Mouse (Mus musculus) thymus, postnatal 36 days (tissue): ENCODE data around the gene Syne1.
A peak's percentile ranks its signal among the peaks of the same experiment; 100 is the strongest.

Experiments used
- DNase-seq, 2 experiments: peaks; one replicate each; pipeline ENCODE4 v3.0.0; 2022; ENCODE audit warnings: mixed read lengths in 2 of 2

The Syne1 gene

GRCm38 (mm10) chr10:5130495-5130894, 420.8 kb downstream of the Syne1 start:
- no peak for DNase-seq

GRCm38 (mm10) chr10:5124757-5125156, 426.5 kb downstream of the Syne1 start:
- no peak for DNase-seq

DNA sequence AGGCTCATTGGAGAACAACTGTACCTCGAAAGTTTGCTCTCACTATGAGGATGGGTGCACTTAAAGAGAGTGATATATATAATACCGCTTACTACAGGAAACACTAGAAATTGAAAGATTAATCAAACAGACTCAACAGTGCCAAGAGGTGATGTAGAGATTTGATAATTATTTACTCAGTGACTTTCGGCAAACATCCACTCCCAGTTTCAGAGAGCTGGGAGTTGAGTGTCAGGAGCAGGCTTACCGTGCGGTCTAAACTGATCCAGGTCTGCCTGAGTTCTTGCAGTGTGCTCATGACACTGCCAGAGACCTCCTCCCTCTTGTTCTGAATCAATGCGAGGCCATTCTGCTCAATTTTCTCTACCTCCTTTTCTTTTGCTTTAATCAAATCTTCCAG, 434.6 kb downstream of the Syne1 start:
- DNase-seq, result no peak

- DNase-seq, result no peak
Observed at GRCm38 (mm10) chr10:5116155-5116554, 435.1 kb downstream of the Syne1 start.

DNA sequence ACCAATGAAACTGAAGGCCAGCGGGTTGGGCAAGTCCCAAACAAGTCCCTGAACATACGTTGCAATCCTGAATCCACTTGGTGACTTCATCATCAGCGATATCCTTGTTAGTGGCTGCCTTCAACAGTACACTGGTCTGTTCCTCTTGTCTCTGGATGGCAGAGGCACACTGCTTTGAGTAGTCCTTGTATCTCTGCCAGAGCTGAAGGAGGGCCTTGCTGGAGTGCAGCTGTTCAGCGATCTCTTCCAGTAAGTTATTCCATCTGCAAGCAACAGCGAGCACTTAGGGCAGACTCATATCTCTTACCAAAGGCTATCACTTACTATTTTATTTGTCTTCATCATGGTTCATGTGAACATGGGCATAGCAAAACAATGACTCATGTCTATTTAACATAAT, 440.5 kb downstream of the Syne1 start:
- no peak for DNase-seq

DNA sequence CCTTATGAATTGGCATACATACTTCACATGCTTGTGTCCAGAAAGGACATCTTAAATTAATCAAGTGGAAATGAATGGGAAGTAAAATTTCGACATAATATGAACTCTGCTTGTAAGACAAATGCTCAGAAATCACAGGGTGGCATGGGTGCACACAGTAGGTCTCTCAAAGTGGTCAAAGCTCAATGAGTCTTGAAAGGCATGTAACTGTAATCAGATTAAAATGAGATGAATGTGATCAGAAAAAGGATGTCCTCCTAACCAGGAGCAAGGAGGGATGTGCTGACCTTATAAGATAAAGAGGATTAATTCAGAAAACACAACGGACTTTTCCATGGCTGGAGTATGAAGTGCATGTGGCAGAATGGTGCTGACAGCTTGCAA, 453.5 kb downstream of the Syne1 start:
- no peak for DNase-seq

- no peak for DNase-seq
Observed at GRCm38 (mm10) chr10:5096996-5097753, 454.1 kb downstream of the Syne1 start.

- DNase-seq, result no peak
Observed at GRCm38 (mm10) chr10:5089133-5089532, 462.1 kb downstream of the Syne1 start.

DNA sequence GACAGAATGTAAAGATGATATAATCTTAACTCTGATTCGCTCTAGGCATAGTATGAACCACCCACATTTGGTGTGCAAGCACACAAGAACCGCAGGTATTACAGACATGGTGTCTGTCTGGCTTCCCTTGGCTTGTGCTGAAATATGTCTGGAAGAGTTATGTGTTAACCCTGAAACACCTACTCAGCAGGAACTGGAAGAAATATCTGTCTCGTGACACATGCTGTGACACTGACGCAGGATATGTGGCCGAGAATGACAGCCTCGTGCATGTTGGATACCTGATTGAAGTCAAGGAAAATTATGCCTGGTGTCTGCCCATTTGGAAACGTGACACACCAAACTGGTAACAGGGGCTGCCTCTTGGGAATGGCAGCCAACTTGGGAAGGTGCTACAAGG, 463.9 kb downstream of the Syne1 start:
- DNase-seq, result no peak

- DNase-seq, result no peak
Observed at GRCm38 (mm10) chr10:5086329-5086728, 465.0 kb downstream of the Syne1 start.

- no peak for DNase-seq
Observed at GRCm38 (mm10) chr10:5085792-5086191, 465.5 kb downstream of the Syne1 start.

DNA sequence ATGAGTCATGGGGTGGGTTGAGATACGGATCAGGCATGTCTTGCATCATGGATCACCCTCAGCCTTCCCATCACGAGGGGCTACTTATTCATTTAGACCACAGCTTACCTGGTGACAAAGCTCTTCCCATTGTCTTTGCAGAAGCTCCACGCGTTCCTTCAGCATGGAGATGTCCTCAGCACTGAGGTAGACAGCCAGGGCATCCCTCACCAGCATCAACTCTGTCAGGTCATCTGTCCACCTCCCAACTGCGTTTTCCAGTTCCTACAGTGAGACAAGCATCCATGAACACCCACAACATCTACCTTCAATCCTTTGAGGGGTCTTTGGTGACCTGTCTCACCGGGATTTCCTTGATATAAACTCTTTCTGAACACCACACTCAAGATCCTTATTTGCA, 467.6 kb downstream of the Syne1 start:
- no peak for DNase-seq

DNA sequence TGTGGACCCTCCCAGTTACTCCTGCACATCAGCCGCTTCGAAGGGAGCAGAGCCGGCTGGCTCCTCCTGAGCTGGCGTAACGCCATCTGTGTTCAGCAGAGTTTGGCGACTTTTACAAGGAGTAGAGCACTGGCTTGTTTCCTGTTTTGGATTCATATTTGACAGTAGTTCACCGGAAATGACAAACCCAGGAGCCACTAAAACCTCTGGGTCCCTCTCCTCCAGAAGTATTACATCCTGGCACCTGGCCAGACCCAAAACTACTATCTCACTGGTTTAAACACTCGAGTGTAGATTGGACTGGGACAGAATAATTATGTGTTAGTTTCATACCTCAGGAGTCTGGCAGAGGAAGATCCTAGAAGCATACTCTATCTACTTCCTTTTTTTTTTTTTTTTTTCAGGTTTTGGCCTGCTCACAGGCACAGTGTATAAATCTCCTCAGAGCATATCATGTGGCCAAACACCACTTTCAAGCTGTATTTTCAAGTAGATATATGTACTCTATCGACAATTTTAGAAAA, 471.3 kb downstream of the Syne1 start:
- peak; percentile 8 to 17 for DNase-seq

- DNase-seq, result no peak
Observed at GRCm38 (mm10) chr10:5075724-5076123, 475.6 kb downstream of the Syne1 start.

- DNase-seq, result no peak
Observed at GRCm38 (mm10) chr10:5072054-5072453, 479.2 kb downstream of the Syne1 start.

- no peak for DNase-seq
Observed at GRCm38 (mm10) chr10:5070941-5071231, 480.4 kb downstream of the Syne1 start.

GRCm38 (mm10) chr10:5070168-5070940, 480.9 kb downstream of the Syne1 start:
- no peak for DNase-seq

DNA sequence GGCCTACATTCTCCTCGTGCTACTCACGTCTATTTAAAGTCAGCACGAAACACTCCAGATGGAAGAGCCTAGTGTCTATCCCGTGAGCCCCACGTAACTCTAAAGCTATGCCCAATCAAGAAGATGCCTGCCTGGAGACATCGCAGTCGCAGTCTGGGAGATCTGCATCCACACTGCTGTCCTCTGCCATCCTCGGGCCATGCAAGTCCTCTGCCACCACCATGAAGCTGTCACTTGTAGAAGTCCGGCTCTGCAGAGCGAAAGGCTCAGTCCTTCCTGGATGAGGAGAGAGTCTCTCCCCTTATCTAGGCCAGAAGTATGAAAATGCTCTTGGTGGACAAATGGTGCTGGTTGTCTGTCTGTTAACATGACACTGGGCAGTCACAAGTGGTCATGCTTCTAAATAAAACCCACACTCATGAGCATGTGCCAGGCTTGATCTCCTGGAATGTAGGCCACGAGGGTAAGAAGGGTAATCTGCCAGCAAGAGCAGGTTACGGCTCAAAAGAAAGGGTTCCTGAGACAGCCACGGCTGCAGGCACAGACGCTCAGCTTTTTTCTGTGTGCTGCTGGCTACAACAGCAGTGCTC, 482.5 kb downstream of the Syne1 start, which contains the start of gene Gm10097:
Gene Gm10097, plus strand, starts transcription at position 517 of the 590 bp plus-strand sequence.
- no peak for DNase-seq

DNA sequence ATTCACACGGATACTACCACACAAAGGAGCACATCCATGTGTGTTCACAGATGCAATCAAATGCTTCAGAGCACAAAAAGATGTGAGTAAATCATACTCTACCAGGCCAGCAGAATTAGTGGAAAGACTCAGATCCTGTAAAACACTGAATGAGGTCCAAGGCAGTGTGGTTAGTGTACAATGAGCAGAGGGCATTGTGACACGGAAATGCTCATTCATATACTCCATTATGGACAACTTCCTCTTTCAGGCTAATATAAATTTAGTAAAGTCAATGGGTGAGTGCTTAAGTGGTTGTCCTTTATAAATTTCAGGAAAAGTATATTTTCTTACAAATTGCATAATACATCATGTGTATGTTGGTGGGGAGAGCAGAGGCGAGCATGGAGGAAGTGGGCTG, 484.2 kb downstream of the Syne1 start:
- DNase-seq, result no peak

GRCm38 (mm10) chr10:5059983-5060382, 491.3 kb downstream of the Syne1 start:
- no peak for DNase-seq

DNA sequence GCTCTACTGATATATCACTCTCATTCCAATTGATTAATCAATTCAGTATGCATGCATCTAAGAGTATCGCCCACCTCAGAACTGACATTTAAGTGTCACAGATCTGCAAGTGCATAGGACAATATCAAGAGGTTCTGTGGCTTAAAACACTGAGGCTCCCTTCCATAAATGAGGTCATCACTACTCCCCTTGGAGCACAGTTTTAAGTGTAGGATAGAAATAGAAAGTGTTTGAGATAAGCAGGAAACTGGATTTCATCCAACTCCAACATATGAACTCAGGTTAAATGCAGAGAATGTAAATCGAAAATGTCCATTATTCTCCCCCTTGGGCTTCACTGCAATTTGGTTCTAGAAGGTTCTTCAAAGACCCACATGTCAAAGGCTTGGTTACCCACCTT, 492.4 kb downstream of the Syne1 start:
- DNase-seq, result no peak

GRCm38 (mm10) chr10:5057661-5058060, 493.6 kb downstream of the Syne1 start:
- no peak for DNase-seq

DNA sequence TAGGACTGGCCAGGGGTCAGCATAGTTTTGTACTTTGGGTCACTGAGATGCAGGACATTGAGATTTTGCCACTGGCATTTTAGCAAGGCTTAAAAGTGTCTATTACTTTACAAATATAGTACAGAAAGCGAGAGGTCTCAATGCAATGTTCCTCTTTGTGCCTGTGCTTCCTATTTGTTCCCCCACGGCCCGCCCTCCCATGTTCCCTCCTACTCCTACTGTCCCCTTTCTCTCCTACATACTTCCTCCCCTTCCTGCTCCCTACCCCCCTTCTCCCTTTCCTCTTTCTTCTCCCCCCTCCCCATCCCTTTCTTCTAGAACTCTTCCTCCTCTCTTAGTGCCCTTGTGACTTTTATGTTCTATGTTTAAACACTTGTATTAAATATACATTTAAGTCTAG, 494.3 kb downstream of the Syne1 start:
- no peak for DNase-seq

GRCm38 (mm10) chr10:5056243-5056735, 495.0 kb downstream of the Syne1 start:
- DNase-seq, result no peak
